Mouse (Mus musculus) embryonic facial prominence, embryonic 11.5 days (tissue): ENCODE data around the gene Il3ra. TPM values are rescaled to one million over a fixed set of nuclear protein-coding genes. Genes with fewer than 3 reads are reported as not detected.

Source experiments
- polyA plus RNA-seq: library from polyadenylated mRNA; unstranded; fragments of >200 nt; fragmentation: Nextera tagmentation; extraction: Ambion mirVana; gene quantifications from 2 replicates; pipeline ENCODE4 v1.2.1, GENCODE M21; 2014

Il3ra gene
- polyA plus RNA-seq, 1 experiment from 2014 or later, result 3.8 TPM

Other genes starting within 250 kb of the Il3ra start
- 323 and 324 TPM in 2 replicates for gene Psmd6, start 225.3 kb upstream of the Il3ra start, polyA plus RNA-seq
- gene Olfr720, start 159.4 kb upstream of the Il3ra start, polyA plus RNA-seq, result not detected in 2 replicates
- gene Olfr31, start 23.4 kb upstream of the Il3ra start, polyA plus RNA-seq, result not detected in 2 replicates
- not detected in 2 replicates for gene Olfr721-ps1, start 55.0 kb downstream of the Il3ra start, polyA plus RNA-seq